Mouse (Mus musculus): ENCODE data around the gene Fbxo47. TPM values are rescaled to one million over a fixed set of nuclear protein-coding genes. Genes with fewer than 3 reads are reported as not detected.

Gene Fbxo47
- polyA plus RNA-seq, 2 experiments: 0.22 to 0.58 TPM

DNA sequence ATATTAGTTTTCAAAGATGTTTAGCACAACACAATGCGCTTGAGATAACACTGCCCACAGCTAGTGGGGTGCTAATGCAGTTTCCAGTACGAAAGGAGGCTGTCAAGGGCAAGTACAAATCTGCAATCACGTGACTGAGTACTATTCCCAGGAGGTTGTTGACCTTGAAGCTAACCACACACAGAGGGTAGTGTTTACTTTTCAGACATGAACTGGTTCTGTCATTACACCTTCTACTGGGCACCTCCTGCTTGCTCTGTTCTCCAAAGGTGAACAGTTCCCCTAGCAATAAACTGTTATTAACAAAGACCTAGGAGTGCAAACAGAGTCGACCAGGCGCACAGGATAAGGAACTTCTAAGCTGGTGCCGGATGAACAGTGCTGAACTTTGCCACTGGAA lies 33.6 kb downstream of the Fbxo47 start:
- H3K9me3 ChIP-seq (ENCODE audit: control insufficient read depth, low read length): no peaks in the 10 kb centered on the region
- no peak overlapping the region for H3K27ac ChIP-seq (replicated peaks; ENCODE audit: low read depth, low read length)
- no peak overlapping the region for H3K4me2 ChIP-seq (replicated peaks; ENCODE audit: low read depth, low read length, severe bottlenecking)
- H3K4me1 ChIP-seq (ENCODE audit: control insufficient read depth, insufficient read depth, low read length): no peaks in the 10 kb centered on the region
- no peaks in the 10 kb centered on the region for H3K27me3 ChIP-seq (ENCODE audit: control insufficient read depth, insufficient read depth, low read length)
- 58% methylated on average over 6 of the region's 6 CpGs for WGBS
- DNase-seq (ENCODE audit: low spot score) (no peak), ATAC-seq (ENCODE audit: low FRiP score, low read depth) (no peak)
- no peaks in the 10 kb centered on the region for H3K36me3 ChIP-seq (ENCODE audit: control insufficient read depth, insufficient read depth, low read length)
- no peak overlapping the region for H3K9ac ChIP-seq (ENCODE audit: low read depth, low read length, severe bottlenecking)
- no peak for TF ChIP-seq POLR2A (IDR thresholded peaks at IDR 0.05; ENCODE audit: borderline replicate concordance, extremely low read depth, insufficient read depth, insufficient read length)
- no peak overlapping the region for H3K4me3 ChIP-seq (replicated peaks; ENCODE audit: low read length)

DNA sequence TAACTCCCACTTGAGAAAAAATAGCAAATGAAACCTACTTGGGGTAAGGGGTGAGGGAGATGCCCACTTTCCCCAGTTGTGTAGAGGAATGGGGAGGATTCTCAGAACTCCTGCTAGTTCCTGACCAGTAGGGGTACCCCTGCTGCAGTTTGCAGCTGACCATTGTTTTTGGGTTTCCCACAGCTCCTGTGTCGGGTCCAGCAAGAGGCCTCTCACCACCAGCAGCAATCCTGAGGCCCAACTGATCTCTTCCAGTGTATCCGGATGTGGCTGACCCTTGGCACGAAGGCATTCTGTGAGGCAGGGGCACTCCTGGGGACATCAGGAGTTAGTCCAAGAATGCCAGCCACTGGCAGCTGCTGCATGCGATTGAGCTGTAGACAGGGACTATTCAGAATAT lies 42.0 kb downstream of the Fbxo47 start:
- DNase-seq (ENCODE audit: low spot score) (no peak), ATAC-seq (ENCODE audit: low FRiP score, low read depth) (no peak)
- 45% methylated on average over 4 of the region's 4 CpGs for WGBS
- H3K27ac ChIP-seq (replicated peaks; ENCODE audit: low read depth, low read length): no peak overlapping the region
- TF ChIP-seq POLR2A (IDR thresholded peaks at IDR 0.05; ENCODE audit: borderline replicate concordance, extremely low read depth, insufficient read depth, insufficient read length): no peak
- H3K9me3 ChIP-seq (ENCODE audit: control insufficient read depth, low read length): no peaks in the 10 kb centered on the region
- peaks cover 19% of the 10 kb centered on the region for H3K36me3 ChIP-seq (ENCODE audit: control insufficient read depth, insufficient read depth, low read length)
- peak overlapping the region; percentile 63 for H3K4me2 ChIP-seq (replicated peaks; ENCODE audit: low read depth, low read length, severe bottlenecking)
- H3K4me1 ChIP-seq (ENCODE audit: control insufficient read depth, insufficient read depth, low read length): peaks cover 7% of the 10 kb centered on the region; the same call in 1 of the 2 replicates
- peak overlapping the region; percentile 53; the same call in 1 of the 2 replicates for H3K4me3 ChIP-seq (replicated peaks; ENCODE audit: low read length)
- H3K27me3 ChIP-seq (ENCODE audit: control insufficient read depth, insufficient read depth, low read length): no peaks in the 10 kb centered on the region
- 0 out of 2 replicates have a peak overlapping the region, but pooled peaks have one; percentile 40 for H3K9ac ChIP-seq (ENCODE audit: low read depth, low read length, severe bottlenecking)

DNA sequence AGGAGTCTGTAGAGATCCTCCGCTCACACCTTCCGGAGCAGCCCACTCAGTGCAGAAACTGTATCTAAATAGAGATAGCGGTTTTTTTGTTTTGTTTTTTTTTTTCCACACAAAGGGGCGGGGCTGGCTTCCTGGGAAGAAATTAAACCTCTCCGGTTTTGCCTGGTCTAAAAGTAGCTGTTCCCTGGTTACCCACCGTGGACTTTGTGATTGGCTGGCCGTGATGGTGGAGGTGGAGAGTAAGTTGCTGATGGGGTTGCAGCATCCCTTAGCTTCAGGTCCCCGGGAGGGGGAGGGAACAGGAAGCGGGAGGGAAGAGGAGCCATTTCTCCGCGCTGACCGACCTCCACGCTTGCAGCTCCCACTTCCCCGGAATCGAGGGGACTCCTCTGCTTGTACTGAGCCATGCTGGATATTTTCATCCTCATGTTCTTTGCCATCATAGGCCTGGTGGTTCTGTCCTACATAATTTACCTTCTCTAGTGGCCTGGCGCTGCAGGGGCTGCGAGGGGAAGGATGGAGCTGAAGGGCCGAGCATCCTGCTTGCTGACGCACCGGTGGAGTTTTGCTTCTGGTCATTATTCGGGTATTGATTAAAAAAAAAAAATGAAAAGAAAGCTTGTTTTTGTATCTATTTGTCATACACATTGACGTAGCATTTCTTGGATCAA lies 42.8 kb downstream of the Fbxo47 start:
- WGBS: 1% methylated on average over 22 of the region's 22 CpGs
- Histone ChIP-seq H3K4me1 (ENCODE audit: control insufficient read depth, insufficient read depth, low read length) (peaks cover 7% of the 10 kb centered on the region; the same call in 1 of the 2 replicates), H3K4me2 (replicated peaks; ENCODE audit: low read depth, low read length, severe bottlenecking) (peak overlapping the region; percentile 63), H3K9me3 (ENCODE audit: control insufficient read depth, low read length) (no peaks in the 10 kb centered on the region), H3K36me3 (ENCODE audit: control insufficient read depth, insufficient read depth, low read length) (peaks cover 27% of the 10 kb centered on the region), H3K27ac (replicated peaks; ENCODE audit: low read depth, low read length) (peak overlapping the region; percentile 77), H3K4me3 (replicated peaks; ENCODE audit: low read length) (peak overlapping the region; percentile 53), H3K9ac (ENCODE audit: low read depth, low read length, severe bottlenecking) (peak overlapping the region; percentile 61), H3K27me3 (ENCODE audit: control insufficient read depth, insufficient read depth, low read length) (no peaks in the 10 kb centered on the region)
- peak; percentile 91 for ATAC-seq (ENCODE audit: low FRiP score, low read depth)
- peak; percentile 84 for DNase-seq (ENCODE audit: low spot score)
- TF ChIP-seq POLR2A (IDR thresholded peaks at IDR 0.05; ENCODE audit: borderline replicate concordance, extremely low read depth, insufficient read depth, insufficient read length): peak; percentile 86; the same call in 1 of the 2 replicates

DNA sequence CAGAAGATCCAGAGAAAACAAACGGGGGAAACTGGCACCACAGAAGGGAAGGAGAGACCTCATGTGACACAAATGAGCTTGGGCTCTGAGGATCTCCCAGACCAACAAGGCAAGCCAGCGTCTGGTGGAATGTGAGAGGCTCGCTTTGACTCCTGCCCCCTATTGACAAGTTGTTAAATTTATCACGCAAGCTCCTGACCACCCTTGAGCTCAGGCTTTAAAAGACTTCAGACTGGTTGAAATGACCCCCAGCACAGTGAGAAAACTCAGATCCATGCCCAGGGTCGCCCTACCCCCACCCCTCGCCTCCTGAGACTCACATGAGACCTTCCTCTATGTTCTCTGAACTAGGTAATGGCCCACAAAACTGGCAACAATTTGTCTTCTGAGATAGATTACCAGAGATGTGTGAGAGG lies 43.4 kb downstream of the Fbxo47 start, which contains the start of gene B230217C12Rik:
Gene B230217C12Rik, plus strand, starts transcription at position 242 of the 416 bp plus-strand sequence.
- peak within 1 kb of the TSS; percentile 63 for H3K4me2 ChIP-seq (replicated peaks; ENCODE audit: low read depth, low read length, severe bottlenecking)
- ATAC-seq (ENCODE audit: low FRiP score, low read depth) (peak; percentile 45), DNase-seq (ENCODE audit: low spot score) (peak; percentile 65)
- H3K4me1 ChIP-seq (ENCODE audit: control insufficient read depth, insufficient read depth, low read length): peaks cover 7% of the 10 kb centered on the region; the same call in 1 of the 2 replicates
- H3K9me3 ChIP-seq (ENCODE audit: control insufficient read depth, low read length): no peaks in the 10 kb centered on the region
- 1% methylated on average over 6 of the region's 6 CpGs for WGBS
- H3K27me3 ChIP-seq (ENCODE audit: control insufficient read depth, insufficient read depth, low read length): no peaks in the 10 kb centered on the region
- H3K27ac ChIP-seq (replicated peaks; ENCODE audit: low read depth, low read length): peak within 1 kb of the TSS; percentile 77
- peak within 1 kb of the TSS; percentile 53 for H3K4me3 ChIP-seq (replicated peaks; ENCODE audit: low read length)
- H3K36me3 ChIP-seq (ENCODE audit: control insufficient read depth, insufficient read depth, low read length): peaks cover 33% of the 10 kb centered on the region
- TF ChIP-seq POLR2A (IDR thresholded peaks at IDR 0.05; ENCODE audit: borderline replicate concordance, extremely low read depth, insufficient read depth, insufficient read length): no peak
- H3K9ac ChIP-seq (ENCODE audit: low read depth, low read length, severe bottlenecking): peak within 1 kb of the TSS; percentile 61

DNA sequence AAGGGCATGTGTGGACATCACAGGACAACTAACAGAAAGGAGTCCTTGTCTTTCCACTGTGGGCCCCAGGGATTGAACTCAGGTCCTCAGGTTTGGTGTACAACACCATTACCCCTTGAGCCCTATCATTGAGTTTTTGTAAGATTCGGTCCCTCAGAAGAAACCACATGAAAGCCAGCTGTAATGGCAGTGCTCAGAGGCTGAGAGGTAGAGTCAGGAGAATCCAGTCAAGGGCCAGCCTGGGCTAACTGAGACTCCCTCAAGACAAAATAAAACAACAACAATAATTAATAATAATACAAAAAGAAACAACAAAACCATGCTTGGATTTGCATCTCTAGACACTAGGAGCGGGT lies 43.8 kb downstream of the Fbxo47 start:
- Histone ChIP-seq H3K4me3 (replicated peaks; ENCODE audit: low read length) (peak overlapping the region; percentile 53), H3K9ac (ENCODE audit: low read depth, low read length, severe bottlenecking) (no peak overlapping the region), H3K27ac (replicated peaks; ENCODE audit: low read depth, low read length) (peak overlapping the region; percentile 77), H3K4me1 (ENCODE audit: control insufficient read depth, insufficient read depth, low read length) (peaks cover 7% of the 10 kb centered on the region; the same call in 1 of the 2 replicates), H3K4me2 (replicated peaks; ENCODE audit: low read depth, low read length, severe bottlenecking) (peak overlapping the region; percentile 63), H3K9me3 (ENCODE audit: control insufficient read depth, low read length) (no peaks in the 10 kb centered on the region), H3K36me3 (ENCODE audit: control insufficient read depth, insufficient read depth, low read length) (peaks cover 38% of the 10 kb centered on the region), H3K27me3 (ENCODE audit: control insufficient read depth, insufficient read depth, low read length) (no peaks in the 10 kb centered on the region)
- DNase-seq (ENCODE audit: low spot score): no peak
- no peak for TF ChIP-seq POLR2A (IDR thresholded peaks at IDR 0.05; ENCODE audit: borderline replicate concordance, extremely low read depth, insufficient read depth, insufficient read length)
- ATAC-seq (ENCODE audit: low FRiP score, low read depth): no peak
- WGBS: 56% methylated on average over 2 of the region's 2 CpGs

Data from limb, embryonic 14.5 days (tissue).